Mouse (Mus musculus) layer of hippocampus, adult 18-20 months (tissue): Measurements from ENCODE around the gene St7. TPM values are rescaled to one million over a fixed set of nuclear protein-coding genes. Genes with fewer than 3 reads are reported as not detected.

Source experiments
- DNase-seq, 2 experiments: peaks; one replicate each; pipeline ENCODE4 v3.0.0; 2022; ENCODE audit warnings: low spot score in 2 of 2
- total RNA-seq, 2 experiments: library from RNA; stranded (reverse); gene quantifications; 2 replicates each; pipeline ENCODE4 v1.2.3; 2021

The St7 gene
- total RNA-seq, 2 experiments from 2014 or later, result 47.4 to 47.7 TPM

DNA sequence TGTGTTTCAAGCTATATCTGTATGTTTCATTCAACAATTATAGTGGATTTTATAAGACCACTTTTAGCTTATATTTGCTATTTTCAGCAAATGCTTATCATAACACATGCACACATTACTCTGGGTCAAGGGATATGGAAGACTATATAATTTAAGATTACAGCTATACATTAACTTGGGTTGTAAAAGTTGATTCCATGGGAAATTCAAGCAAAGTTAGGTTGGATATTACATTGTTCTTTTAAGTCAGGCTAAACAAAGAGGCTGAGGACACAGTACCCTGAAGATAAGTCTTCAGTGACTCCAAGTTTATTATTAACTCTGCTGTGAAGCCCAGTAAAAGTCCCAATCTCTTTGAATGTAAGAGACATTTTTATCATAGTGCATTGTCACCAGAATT is 118.8 kb downstream of the St7 start:
- DNase-seq, result no peak

DNA sequence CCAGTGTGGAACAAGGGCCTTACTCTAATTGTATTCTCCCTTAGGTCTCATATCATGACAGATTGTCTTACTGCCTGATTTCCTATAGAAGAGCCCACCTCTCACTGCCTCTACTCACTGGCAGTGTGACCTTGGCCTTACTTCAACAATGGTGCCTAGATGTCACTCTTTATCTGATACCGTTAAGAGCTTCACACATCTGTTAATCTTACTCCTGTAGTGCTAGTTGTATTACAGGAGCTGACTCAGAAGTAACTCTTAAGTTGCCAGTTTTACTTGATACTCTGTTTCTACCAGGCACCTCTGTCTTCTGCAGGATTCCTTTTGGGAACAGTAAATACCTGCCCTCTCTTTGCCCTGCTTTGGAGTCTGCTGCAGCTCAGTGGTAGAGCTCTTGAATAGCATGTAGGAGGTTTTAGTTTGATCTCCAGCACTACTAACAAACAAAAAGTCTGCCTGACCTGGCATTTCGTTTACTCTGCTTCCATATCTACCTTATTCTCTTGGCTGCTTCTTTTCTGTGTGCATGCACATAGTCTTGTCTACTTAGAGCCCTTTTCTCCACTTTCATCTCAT is 121.4 kb downstream of the St7 start:
- DNase-seq, result no peak

DNA sequence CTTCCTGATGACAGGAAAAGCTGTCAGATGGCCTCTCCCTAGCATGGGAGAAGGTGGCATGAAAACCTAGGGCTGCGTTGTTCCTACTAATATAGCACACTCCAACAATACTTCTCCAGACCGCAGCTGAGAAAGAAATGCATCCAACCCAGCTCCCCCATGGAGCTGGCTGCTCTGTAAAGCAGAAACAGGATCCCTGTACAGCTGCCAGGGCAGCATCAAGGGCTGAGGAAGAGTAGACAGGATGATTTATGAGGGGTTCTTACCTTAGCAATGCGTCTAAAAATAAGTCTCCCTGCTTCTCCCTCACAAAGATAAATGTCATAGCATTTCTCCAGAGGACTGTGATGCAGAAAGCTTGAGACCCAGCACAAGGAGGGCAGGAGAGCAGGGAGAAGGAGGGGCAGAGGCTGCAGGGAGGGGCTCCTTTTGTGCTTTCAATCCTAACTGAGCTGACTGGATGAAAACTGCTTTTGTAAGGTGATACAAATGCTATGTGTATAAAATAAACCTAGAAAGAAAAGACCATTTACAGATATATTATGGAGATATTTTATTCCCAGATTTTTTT is 124.2 kb downstream of the St7 start:
- no peak for DNase-seq

DNA sequence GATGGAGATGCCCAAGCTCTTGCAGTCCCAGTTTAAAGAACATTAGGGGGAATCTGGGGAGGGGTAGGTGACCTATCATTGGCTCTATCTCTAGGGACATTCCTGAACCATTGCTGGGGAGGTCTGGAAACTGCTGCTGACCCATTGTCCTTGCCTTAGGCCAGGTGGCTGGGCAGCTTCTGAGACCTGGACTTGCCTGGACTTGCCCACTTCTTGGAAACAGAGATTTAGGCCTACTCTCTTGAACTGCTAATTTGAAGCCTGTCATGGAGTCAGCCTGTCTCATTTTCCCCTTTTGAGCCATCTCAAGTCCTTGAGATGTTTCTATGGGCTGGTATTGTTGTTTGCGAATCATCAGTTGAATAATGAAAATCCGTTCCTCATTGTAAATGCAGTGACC is 130.9 kb downstream of the St7 start:
- no peak for DNase-seq

DNA sequence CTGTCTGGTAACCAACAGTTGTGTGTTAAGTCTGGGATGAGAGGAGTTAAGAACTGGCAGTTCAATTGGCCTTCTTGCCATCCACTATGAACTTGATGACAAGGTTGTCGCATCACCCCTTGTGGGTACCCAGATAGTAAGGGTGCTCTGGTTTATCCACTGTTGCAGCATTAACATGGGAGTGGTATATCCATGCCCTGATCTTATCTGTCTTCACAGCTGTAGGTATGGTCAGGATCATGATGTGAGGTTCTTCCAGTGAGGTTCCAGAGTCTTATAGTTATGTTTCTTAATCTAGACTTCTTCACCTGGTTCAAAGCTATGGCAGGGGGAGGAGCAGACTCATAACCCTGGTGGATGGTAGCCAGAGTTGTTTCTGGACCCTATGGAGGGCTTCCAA is 132.0 kb downstream of the St7 start:
- DNase-seq, result no peak

DNA sequence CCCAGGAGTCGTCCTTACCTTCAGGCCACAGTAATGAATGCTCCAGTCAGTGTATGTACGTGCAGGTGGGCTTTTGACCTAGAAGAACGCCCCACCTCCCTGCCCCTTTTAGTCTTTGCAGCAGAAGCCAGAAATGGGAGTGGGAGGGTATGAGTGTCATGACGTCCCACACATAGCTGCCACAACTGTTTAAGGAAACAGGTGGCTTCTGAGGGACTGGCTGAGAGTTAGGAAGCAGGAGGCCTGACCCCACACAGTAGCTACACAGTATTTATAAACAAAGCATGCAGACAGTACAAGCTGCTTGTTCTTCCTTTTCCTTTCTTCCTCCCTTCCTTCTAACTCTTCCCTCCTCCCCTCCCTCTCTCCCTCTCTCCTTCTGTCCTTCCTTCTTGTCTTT is 135.6 kb downstream of the St7 start:
- no peak for DNase-seq

DNA sequence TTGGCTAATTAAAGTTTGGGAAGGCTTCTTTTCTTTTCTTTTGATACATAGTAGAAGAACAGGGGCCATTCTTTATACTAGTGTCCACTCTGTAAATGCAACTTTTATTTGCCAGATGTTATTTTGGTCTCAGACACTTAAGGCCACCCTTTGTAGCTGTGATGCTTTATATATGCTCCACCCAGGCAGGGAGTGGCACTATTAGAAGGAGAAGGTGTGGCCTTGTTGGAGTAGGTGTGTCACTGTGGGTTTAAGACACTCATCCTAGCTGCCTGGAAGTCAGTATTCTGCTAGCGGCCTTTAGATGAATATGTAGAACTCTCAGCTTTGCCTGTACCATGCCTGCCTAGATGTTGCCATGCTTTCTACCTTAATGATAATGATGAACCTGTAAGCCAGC is 137.2 kb downstream of the St7 start:
- no peak for DNase-seq

DNA sequence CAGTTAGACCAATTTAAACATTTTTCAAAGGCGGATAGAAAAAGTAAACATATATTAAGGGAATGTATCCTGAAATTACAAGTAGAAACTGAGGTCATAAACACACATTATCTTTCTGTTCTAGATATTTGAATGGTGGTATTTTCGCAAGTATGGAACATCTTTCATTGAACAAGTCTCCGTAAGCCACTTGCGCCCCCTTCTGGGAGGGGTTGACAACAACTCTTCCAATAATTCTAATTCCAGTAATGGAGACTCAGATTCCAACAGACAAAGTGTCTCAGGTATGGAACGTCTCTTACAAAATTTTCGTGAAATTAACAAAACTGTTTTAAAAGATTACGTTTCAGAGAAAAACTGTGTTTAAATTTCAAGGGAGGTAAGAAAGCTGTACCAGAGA is 141.8 kb downstream of the St7 start:
- peak; percentile 54 to 78 for DNase-seq

DNA sequence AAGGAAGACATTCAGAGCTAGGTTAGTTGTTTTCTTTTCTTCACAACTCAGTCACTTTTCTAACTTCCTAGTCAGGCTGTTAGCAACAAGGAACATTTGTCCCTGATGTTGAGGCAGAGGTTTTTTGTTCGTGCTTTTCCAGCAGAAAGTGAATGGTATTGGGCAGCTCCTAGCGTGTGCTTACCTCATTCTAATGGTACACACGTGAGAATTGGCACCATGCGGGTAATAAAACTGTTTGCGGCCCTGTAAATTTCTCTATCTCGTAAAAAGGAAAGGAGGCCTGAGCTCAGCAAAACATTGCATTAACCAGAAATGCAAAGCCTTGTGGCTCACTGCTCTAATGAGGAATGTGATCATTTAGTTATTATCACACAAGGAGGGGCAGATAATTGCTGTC is 143.0 kb downstream of the St7 start:
- no peak for DNase-seq

DNA sequence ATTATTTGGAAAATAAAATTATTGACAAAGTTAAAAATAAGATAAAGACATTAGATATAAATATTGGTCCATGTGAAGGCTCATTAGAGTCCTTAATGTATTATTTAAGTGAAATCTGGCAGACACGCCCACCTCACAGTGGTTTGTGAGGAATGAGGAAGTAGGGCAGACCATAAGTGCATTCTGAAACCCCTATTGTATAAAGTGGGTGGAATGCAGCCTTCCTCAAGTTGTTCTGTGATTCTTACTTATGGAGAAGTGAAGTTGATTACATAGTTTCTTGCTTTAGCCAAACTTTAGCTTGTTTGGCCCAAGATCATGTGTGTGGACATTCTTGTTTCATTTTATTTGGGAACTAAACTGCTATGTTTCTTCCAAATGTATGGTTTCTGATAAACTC is 144.9 kb downstream of the St7 start:
- no peak for DNase-seq

DNA sequence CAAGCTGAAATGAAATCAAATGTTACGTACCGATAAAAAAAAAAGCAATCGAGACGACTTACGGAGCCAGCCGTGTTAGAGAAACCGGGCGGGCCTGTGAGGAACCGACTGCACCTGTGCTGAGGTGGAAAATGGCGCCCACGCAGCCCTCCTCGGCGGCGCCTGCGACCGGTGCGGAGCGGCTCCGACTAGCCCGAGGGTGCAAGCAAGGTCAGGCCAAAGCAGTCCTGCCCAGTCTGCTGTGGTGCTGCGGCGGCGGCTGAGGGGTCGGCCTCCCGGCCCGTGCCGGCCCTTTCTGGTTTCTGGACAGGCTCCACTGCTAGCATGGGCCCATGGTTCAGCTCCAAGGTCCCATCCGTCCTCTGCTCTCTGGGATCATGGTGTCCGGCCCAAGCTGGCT is 147.7 kb downstream of the St7 start:
- no peak for DNase-seq

DNA sequence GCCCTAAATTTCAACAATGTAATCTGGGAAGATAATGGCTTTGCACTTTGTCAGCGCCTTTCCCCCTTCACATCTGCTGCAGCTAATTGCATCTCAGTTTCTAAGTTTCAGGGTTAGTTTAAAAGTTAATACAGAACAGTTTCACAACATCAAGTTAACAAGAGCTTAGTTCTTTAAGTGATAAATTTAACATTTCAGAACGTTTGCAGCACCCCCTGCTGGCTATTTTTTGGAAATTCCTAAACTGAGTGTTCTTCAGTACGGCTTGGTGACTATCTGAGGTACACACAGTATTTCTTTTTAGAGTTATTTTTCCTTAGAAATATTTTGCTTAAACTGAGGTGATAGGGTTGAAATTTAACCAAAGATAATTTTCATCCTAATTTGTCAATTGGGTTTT is 150.0 kb downstream of the St7 start:
- DNase-seq, result peak in 1 of 2 experiments; percentile 83

DNA sequence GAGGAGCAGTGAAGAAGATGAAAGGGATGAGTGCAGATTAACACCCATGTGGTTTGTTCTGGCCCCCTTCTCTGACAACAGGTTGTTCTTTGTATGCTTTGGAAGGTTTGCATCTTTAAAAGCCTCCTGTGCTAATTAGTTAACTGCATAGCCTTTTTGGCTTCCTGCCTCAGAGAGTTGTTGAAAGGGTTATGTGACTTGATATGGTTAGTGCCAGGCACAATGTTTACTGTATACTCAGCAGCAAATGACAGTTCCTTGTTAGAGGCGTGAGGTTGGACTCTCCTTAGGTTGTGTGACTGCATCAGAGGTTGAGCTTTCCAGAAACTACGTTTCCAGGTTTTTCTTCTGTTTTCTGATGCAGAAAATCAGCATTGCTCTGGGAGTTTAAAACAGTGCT is 158.6 kb downstream of the St7 start:
- no peak for DNase-seq

DNA sequence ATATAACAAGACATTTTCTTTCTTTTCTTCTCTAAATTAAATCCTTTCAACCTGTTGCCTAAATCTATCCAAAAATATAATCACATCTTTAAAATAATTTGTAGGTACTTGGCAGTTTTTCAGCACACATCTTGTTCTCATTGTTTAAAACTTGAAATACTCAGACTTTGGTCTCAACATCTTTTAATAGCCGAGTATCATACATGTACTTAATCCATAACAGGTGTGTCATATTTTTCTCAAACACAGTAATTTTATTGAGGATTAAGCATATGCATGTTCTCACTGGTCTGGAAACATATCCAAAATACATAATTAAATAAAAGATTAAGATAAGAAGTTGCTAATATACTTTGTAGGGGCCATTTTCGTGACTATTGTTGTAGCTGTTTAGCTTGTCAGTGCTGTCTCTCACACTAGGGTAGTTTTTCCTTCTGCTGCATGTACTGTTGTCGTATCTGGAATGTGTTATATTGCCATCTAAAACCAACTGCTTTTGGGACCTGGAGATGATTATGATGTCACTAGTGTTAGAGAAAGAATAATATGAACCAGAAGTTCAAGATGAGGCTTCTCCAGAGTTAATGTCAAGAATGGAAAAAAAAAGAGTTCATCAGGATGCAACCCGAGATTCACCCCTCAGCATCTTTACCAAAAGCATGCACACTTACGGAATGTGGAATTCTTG is 161.0 kb downstream of the St7 start:
- no peak for DNase-seq

DNA sequence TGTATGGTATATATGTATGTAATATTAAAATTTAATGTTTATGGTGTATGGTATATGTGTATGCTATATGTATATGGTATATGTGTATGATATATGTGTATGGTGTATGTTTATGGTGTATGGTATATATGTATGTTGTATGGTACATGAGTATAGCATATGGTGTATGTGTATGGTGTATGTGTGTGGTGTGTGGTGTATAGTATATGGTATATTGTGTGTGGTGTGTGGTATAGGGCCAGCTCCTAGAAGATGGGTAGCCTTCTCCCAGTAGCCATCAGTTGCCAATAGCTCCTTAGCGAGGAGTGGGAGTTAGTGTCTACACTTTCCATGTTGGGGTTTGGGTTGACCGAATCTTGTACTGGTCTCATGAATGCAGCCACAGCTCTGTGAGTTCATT is 162.9 kb downstream of the St7 start:
- DNase-seq, result no peak

DNA sequence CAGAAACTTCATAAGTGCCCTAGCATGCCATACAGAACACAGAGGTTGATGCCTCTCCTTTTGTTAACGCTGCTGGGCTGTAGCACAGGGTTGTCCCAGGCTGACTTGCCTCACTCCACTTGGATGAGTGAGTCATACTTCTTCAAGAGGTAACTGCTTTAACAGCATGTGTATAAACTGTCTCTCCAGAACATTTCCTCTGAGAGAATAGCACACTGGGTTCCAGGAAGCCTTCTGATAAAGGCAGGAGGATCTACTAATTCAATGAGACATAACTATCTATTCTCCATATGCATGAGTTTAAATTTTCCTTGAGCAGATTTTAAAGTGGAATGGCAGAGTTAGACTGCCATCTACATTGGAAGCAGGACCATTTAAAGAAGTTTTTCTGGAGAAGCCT is 166.8 kb downstream of the St7 start:
- peak in 1 of 2 experiments; percentile 48 for DNase-seq

DNA sequence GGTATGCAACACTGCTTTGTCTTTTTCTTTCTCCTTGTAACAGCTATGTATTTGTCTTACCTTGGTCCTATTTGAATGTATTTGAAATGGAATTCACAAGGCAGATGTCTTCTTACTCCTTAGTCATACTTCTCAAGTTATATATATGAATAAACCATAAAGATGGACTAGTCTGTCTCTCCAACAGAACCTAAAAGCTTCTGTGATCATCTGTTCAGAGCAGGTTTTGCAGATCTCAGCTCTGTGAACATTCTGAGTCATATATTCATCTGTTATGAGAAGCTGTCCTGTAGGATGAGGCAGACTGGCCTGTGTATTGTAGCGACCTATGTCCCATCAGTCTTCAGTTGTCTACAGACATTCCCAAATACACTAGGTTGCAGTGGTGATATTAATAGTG is 167.7 kb downstream of the St7 start:
- DNase-seq, result peak in 1 of 2 experiments; percentile 32

DNA sequence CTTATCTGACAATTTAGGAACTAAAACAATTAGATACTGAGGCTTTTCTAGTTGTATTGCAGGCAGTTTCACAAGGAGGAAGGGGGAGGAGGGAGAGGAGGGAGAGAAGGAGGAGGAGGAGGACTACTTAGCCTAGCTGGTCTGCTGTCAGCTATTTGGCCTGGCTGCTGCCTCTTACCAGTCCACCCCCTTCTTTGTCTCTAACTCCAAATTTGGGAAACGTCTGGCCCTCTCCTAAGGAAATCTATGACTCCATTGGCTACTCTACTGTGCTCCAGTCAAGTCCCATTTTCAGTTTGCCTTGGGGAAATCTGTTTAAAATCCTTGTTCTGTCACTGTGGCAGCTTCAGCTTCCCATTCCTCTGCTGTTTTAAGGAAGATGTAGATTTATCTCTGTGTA is 175.1 kb downstream of the St7 start:
- DNase-seq, result peak in 1 of 2 experiments; percentile 23

DNA sequence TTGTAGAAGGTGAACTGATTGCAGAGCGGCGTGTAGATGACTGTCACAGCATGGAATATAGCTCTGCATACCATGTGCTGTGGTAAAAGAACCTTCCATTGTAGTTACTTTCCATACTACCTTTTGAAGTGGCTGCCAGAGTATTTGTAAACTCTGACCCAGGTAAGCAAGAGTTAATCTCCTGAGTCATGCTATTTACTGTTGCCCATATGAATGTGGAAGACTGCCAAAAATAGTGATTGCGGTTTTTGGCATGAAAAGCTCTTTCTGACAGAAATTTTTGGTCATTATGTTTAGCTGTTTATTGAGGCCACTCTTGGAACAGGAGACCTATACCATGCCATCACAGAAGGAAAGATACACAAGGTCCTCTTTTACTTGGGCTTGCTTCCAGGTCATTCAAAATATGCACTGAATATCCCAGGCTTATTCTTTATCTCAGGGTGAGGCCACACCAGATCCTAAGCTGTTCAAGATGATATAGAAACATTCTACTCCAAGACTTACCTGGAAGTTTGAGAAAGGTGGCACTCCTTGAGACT is 179.2 kb downstream of the St7 start:
- no peak for DNase-seq

DNA sequence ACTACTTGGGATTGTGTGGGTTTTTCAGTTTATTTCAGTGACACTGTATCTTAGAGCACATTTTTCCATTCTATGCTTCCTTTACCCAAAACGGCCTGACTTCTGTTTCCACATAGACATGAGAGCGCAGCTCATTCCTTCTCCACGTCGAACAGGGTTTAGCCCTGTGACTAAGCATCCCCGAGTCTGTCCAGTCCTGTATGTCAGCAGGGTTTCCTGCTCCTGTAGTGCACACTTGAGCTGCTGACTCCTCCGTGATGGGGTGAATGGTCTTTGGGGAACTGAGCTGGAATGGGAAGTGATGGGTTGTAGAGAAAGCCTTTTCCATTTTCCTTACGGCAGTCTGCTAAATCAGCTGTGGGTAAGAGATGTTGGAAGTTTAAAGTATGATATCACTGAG is 182.9 kb downstream of the St7 start:
- DNase-seq, result no peak

DNA sequence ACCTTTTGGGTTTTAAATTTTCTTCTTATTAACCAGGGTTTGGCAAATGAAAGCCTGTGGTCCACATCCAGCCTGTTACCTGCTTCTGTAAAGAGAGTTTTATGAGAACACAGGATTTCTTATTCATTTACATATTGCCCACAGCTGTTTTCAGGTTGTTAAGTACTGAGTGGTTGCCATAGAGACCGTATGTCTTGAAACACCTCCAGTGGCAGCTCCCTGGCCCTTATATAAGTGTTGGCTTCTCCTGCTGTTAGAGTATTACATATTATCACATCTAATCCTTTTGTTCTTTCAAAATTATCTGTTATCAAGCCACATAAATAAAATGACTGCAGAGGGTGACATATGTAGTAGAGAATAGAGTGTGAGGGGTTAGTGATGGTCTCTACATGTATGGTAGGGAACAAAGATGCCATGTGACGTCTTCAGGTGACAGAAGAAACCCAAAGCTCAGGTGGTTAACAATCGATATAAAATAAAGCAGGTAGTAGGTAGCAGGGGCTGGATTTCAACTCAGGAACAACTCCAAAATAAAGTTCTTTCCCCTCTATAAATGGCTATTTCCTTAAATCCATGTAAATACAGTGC is 183.4 kb downstream of the St7 start:
- DNase-seq, result peak in 1 of 2 experiments; percentile 42

DNA sequence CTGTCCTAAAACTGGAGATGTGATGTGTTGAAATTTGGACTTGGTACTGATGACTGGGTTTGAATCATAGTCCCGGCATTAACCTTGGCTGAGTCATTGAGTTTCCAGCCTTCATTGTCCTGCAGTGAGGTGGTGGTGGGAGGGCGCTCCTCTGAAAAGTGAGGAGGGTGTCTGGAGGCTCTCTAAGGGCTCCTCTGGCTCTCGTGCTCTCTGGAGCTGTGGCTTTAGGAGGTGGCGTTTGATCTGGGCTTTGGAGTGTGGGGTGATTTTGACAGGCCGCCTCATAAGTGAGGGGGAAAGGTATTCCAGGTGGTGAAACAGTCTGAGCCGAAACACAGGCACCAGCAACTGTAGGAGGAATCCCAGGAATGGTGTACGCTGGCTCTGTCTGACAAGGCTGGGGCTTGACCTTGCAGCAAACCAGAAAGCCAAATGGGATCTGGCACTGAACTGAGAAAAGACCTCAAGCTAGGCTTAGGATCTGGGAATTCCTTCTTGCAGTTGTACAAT is 184.0 kb downstream of the St7 start:
- DNase-seq, result no peak
